Mouse (Mus musculus) layer of hippocampus, adult 8-10 months (tissue): ENCODE measurements around the gene Erf. TPM values are rescaled to one million over a fixed set of nuclear protein-coding genes. Genes with fewer than 3 reads are reported as not detected.

Experiments used
- DNase-seq, 2 experiments: peaks; one replicate each; pipeline ENCODE4 v3.0.0; 2022; ENCODE audit warnings: low spot score in 2 of 2
- total RNA-seq, 4 experiments: library from RNA; stranded (reverse); gene quantifications; 2 replicates each; pipeline ENCODE4 v1.2.4; 2022

Gene Erf
- total RNA-seq, 4 experiments from 2014 or later = 39.0 to 61.0 (median 49.4) TPM

DNA sequence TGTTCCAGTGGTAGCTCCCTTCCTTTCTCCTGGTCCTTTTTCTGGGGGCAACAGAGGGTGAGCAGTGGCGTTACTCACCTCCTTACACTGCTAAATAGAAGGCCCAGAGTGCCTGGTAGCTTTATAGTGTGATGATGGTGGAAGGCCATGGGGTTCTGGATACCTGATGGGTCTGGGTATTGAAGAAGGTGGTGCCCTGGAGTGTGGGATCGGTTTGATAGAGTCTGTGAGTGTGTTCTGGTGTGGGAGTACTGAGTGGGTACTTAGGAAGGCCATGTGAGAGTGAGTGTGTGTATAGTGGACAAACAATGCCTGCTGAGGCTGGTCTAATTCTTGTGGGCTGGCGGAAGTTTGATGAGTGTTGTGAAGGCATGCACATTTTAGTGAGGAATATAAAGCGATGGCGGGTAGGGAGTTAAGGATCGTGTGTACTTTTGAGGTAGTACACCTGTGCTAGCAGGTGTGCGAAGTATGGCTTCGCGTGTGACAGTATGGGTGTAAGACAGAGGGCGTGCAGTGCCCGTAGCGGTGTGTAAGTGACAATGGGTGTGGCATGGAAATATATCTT lies 30.7 kb upstream of the Erf start:
- peak in 1 of 2 experiments; percentile 37 for DNase-seq

DNA sequence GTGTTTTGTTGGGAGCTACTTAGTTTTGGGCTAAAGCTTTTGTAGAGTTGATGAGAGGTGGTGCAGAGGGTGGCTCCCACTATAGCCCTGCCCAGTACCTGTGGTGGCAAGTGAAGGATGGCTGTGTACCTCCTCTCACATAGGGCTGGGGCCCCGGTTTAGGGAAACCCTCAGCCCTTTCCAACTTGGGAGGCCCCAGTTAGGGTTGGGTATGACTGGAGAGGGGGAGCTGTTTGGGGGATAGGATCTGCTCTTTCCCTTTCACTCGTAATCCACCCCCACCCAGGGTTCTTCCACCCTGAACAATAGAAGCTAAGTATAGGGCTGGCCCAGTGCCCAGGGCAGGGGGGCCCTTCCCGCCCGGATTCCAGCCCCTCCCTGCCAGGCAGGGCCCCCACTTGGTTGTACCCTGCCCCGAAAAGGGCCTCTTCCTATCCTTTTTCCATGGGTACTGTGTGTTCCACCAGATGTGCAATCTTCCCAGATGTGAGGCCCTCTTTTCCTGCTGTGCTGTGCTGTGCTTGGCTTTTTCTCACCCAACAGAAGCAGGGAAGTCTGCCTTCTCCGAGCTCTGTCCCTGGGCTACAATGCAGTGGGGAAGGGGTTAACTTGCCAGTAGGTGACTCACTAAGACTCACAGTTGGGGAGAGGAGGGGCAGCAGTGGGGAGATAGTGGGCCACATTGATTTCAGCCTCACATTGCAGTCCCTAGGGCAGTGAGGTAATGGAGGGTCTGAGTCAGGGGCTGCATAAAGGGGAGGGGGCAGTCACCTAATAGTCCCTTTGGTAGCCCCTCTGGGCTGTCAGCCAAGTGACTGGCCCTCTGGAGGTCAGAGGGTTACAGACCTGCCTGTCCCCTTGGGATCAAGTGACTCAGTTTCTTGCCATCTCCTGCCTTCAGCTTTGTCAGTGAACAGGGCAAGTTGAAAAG lies 29.6 kb upstream of the Erf start:
- DNase-seq = peak in 1 of 2 experiments; percentile 65

DNA sequence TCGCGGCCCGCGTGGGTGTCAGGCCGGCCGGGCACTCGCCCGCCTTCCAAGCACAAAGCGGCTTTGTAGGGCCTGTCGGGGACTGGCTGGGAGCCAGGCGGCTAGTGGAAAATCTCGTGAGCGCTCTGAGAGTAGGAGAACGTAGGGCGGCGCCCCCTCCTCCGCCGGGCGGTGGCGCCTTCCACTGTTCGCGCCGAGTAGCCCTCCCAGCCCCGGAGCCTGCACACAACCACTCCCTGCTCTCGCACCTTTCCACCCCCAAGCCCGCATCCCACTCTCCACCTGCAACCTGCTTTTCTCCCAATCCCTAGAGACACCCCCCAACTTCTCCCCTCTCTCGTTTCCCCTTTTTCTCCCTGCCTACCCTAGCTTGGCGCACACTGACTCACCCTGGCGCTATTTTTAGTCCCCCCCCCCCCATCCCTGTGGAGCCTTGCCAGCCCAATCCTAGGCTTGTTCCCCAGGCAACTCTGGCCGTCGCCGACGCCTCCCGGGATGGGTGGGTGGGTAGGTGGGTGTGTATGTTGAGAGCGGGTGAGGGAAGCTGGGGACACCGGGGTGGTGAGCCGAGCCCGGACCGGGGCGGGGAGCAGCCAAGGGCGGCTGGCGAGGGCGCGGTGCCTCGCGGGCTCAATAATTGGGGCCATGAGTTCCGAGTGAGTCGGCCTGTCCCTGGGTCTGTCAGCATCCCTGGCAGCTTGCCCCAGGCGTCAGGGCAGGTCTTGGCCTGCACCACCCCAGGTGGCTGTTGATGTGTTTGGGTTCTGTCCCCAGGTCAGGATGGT lies 28.7 kb upstream of the Erf start:
- peak; percentile 89 to 94 for DNase-seq

DNA sequence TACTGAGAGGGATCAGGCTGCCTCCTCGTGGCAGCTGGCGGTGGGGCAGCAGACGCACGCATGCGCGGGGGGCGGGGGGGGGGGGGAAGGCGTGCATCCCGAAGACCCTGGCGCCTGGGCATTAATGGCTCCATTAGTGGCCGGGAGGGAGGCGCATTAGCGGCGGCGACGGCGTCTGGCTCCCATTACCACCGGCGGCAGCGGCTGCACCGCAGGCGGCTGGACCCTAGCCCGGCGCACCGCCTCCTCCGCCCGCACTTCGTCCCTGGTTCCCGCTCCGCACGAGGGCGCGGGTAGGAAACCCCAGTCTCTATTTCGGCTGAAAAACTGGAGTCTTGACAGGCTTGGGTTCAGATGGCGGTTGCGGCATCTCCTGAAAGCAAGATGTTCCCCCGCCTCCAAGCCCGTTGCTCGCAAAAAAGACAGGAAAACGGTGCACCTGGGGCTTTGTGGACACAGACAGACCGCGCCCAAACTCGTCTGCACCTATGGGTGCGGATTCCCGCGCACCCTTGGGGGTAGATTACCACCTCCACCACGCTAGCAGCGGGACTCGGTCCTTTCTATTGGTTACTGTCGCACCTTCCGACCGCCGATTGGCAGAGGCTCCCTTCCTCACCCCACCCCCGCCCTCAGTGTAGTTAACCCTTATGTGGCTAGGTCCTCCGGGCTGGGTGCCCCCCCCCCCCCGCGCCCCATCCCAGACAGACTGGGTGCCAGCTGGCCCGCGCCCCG lies 27.9 kb upstream of the Erf start:
- DNase-seq = peak; percentile 82 to 86

DNA sequence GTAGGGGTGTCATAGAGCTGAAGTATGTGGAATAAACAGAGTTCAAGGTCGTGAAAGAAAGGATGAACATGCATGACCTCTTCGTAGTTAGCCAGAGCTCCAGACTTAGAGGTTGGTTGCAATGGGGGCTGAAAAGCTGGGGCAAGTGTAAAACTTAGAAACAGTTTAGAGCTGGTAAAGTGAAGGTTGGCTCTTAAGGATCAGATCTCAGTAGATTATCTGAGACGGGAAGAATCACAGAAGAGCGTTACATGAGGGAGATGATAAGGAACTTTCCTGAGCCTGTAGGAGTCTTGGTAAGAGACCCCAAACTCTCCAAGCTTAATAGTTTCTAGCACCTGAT lies 27.4 kb upstream of the Erf start:
- no peak for DNase-seq

DNA sequence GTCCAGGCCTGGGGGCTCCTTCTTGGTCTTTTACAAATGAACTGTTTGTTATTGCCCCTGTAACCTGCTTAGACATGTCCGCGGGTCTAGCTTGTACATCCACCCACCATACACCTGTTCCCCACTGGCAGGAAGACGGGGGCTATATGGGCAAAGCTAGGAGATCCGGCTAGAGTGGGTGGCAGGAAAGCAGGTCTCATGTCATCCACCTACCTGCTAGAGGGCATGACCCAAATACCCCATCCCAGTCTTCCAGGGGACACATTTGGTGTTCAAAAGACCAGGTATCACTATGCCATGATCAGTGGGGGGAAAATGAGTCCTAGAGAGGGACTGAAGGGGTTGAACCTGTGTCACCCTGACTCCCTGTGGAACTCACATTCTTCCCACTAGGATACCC lies 26.8 kb upstream of the Erf start:
- peak in 1 of 2 experiments; percentile 19 for DNase-seq

DNA sequence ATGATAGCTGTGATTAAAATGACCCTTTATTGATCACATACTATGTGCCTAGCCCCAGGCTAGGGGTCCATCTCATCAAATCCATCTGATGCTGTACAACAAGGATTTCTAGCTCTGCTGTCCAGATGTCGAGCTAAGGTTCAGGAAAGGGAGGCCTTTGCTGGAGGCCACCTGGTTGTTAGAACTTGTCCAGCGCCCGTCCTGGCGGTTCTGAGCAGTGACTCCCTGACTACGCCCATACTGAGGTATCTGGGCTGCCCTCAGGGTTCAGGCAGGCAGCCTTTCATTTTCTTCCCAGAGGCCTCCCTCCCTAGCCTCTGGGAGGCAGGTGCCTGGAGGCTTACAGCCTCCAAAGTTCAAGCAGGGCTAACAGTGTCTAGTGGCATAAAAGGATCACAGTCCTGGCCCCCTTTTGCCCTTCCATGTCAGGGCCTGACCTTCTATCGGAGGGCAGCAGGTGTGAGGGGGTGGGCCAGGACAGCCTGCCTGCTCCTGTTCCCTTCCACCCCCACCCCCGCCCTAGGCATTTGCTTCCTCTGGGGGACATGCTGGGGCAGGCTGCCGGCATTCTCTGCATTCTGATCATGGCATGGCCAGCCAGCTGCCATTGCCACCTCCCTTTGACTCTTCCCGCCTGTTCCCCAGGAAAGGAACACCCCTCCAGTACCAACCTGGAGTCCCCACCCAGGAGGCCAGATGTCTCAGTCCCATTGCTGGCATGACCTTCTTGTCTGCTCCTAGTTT lies 25.2 kb upstream of the Erf start:
- DNase-seq = peak in 1 of 2 experiments; percentile 6

DNA sequence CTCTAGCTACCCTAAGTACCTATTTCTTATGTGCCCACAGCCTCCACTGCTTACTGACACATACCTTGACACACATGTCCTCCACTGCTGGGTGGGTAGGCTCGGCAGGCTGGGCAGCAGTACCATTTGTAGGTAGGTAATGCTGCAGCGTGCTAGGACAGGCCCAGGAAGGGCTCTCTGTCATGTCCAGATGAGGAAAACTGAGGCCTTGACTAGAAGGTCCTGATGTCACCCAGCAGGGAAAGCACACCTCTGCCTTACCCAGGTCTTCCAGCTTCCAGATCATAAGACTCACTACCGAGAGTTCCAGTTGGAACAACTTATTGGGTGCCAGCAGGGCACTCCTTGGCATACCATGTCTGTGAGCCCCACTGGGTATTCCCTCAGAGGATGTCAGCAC lies 24.4 kb upstream of the Erf start:
- no peak for DNase-seq

DNA sequence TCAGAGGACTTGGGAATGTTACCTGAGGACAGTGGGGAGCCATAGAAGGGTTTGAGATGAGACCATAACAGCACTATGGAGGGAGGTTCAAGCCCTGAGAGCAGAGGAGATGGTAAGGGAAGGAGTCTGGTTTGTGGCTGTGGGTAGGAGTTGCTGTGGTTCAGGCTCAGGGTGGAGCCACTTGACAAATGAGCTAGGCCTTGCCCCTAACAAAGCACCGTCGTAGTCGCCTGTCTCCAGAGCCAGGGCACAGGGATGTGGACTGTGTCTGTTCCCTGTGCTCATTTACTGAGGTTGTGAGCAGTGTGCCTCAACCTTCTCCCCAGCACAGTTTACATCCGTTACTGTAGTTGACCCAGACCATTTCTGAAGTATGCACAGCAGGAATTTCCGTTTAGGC lies 24.0 kb upstream of the Erf start:
- DNase-seq = no peak

DNA sequence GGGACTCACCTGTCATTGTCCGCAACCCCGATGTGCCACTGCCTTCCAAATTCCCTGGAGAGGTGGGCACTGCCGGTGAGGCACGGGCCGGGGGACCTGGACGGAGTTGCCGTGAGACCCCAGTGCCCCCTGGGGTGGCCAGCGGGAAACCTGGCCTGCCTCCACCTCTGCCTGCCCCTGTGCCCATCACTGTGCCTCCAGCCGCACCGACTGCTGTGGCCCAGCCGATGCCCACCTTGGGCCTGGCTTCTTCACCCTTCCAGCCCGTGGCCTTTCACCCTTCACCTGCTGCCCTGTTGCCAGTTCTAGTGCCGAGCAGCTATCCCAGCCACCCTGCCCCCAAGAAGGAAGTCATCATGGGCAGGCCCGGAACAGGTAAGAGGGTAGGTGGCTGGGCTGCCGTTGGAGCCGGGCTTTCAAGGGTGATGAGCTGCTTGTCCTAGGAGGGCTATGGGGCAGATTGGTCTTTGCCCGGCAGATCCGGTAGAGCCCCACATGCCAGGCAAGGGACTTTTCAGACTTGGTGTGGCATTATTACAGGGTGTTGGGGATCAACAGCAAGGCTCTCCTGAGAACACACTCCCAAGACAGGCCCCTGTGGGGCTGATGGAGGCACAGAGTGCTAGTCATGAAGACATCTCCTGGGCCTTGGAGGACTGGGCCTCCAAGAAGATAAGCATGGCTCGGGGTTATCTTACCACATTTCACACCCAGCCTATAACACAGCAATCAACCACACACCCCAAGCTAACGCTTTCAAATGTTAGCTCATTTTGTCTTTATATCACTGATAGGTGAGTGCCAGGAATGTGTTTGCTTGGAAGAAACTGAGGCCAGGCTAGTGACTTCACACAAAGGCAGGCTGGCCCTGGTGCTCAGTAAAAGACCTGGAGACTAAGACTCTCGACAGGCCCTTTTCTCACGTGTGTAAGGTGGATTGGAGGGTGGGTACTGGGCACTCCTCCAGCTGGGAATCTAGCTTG lies 23.0 kb upstream of the Erf start:
- DNase-seq = no peak

DNA sequence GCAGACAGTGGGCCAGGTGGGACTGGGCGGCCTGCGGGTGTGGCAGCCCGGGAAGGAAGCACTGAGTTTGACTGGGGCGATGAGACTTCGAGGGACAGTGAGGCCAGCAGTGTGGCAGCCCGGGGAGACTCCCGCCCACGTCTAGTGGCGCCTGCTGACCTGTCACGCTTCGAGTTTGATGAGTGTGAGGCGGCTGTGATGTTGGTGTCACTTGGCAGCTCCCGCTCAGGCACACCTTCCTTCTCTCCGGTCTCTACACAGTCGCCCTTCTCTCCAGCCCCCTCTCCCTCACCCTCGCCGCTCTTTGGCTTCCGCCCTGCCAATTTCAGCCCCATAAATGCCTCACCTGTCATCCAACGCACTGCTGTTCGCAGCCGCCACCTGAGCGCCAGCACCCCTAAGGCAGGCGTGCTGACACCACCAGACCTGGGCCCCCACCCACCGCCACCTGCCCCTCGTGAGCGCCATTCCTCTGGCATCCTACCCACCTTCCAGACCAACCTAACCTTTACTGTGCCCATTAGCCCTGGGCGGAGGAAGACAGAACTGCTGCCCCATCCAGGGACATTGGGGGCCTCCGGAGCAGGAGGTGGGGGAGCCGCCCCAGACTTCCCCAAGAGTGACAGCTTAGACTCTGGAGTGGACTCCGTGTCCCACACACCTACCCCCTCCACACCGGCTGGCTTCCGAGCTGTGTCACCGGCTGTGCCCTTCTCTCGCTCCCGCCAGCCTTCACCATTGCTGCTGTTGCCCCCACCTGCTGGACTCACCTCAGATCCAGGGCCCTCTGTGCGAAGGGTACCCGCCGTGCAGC lies 22.1 kb upstream of the Erf start:
- no peak for DNase-seq

DNA sequence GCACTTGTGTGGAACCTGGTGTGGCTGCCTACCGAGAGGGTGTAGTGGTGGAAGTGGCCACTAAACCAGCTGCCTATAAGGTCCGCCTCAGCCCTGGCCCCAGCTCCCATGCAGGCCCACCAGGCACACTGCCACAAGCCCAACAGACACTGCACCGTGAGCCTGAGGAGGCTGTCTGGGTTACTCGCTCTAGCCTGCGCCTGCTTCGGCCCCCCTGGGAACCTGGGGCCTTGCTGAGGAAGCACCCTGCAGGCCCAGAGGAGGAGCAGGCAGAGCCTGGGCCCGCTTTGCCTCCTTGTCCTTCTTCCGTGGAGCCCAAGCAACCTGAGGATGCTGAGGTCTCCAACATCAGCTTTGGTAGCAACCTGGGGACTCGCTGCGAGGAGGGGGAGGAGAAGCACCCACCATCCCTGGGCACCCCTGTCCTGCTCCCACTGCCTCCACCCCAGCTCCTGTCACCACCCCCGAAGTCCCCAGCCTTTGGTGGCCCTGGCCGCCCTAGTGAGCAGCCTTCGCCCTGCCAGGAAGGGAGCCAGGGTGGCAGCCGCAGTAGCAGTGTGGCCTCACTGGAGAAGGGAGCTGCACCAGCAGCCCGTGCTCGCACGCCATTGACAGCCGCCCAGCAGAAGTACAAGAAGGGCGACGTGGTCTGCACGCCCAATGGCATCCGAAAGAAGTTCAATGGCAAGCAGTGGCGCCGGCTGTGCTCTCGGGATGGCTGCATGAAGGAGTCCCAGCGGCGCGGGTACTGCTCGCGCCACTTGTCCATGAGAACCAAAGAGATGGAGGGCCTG lies 21.3 kb upstream of the Erf start:
- DNase-seq = no peak

DNA sequence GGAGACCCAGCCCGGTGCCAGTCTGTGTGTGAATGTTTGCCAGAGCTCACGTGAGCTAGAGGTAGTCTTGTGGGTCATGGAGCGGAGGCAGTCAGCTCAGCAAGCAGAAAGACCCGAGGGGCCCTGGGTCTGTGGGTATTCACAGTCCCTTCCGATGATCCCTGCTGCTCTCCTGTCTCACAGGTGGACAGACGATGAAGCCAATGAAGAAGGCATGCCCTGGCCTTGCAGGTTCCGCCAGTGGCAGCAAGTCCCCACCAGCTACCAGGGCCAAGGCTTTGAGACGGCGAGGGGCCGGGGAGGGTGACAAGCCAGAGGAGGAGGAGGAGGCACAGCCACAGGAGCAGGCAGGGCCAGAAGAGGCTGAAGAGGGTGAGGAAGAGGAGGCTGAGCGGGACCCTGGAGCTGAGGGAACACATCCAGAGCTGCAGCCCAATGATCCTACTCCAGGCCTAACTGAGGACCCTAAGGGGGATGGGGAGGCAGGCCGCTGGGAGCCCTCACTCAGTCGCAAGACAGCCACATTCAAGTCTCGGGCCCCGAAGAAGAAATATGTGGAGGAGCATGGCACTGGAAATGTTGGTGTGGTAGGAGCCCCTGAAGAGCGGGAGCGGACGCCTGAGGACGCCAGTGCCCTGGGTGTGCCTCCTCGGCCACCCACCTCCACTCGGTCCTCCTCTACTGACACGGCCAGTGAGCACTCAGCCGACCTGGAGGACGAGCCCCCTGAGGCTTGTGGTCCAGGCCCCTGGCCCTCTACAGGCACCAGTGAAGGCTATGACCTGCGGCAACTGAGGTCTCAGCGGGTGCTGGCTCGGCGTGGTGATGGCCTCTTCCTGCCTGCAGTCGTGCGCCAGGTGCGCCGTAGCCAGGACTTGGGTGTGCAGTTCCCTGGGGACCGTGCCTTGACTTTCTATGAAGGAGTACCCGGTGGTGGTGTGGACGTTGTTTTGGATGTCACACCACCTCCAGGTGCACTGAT lies 20.4 kb upstream of the Erf start:
- DNase-seq = no peak

DNA sequence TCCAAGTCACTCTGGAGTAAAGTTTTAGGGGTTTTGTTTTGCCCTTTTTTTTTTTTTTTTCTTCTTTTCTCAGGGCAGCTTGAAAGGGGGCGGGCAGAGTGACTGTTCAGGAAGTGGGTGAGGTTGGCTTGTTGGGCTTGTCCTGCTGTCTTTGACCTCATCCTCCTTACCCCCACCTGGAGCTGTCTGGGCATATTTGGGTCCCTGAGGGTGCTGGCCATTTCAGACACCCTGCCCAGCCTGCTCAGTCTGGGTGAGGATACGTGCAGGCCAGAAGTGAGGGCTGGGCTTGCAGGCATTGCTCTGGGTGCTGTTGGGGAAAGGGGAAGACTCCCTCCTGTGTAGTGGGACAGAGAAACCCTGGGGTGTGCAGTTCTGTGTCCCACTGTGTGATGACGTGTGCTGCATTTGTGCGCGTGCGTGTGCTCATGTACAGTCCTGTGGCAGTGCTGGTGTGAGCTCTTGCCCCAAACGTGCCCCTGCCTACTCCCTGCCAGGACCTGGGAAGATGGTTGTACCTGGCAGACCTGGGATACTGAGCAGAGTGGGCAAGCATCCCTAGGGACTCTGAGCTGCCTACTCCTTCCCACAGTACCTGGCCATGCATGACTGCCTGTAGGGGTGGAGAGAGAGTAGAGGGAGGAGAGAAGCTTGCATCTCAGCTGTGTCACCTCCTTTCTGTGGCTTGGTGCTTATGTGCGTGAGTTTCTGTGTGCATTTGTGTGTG lies 19.1 kb upstream of the Erf start:
- no peak for DNase-seq

DNA sequence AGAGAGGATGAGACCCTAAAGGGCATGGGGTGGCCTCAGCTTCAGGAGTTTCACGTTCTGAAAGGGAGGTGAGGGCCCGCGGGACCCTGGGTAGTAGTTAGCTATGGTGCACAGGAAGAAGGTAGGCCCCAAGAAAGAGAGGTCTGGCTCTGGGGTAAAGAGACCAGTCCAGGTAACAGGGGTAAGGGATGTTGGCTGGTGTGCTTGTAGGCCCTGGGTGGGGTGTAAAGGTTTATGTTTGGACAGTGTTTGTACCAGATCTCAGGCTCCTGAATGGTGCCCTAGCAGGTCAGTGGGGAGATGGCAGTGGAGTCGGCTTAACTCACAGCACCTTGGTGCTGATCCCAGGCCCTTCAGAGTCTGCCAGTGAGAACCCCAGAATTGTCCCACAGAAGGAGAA lies 18.5 kb upstream of the Erf start:
- DNase-seq = peak in 1 of 2 experiments; percentile 11

DNA sequence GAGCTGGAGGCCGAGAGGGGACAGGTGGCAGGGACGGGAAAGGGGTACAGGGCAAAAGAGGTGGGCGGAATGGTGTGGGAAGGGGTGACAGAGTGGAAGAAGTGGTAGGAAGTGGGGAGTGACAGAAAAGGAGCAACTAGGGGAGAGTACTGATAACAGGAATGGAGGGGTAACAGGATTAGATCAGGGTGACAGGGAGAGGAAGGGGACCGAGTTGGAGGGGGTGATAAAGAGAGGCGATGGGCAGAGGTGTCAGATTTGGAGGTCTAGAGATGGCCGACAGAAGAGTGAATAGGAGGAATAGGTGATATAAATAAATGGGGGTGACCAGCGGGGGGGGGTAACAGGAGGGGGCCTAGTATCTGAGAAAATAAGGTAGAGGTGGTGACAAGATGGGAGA lies 18.0 kb upstream of the Erf start:
- DNase-seq = no peak
